Mouse (Mus musculus) midbrain, embryonic 13.5 days (tissue): Measurements from ENCODE around the gene Tshz2. TPM values are rescaled to one million over a fixed set of nuclear protein-coding genes. Genes with fewer than 3 reads are reported as not detected.
A peak's percentile ranks its signal among the peaks of the same experiment; 100 is the strongest.
"Not testable (repeated sequence)": the region's sequence is repeated elsewhere in the genome, so short reads cannot be mapped to it uniquely, and the experiment has no call there.

Experiments
- ATAC-seq: fragments of 200-750 bp; cut with Nextera tagmentation; 2 replicates; pipeline ENCODE4 v1.8.0; 2017; ENCODE audit warnings: mild to moderate bottlenecking, moderate TSS enrichment, moderate library complexity
- H3K27ac ChIP-seq: fragments of 300-500 bp; sonication (generic); 2 replicates; pipeline ENCODE4 v1.5.1; 2015; ENCODE audit warnings: inconsistent platforms, mild to moderate bottlenecking, moderate library complexity
- H3K27me3 ChIP-seq: fragments of 300-500 bp; sonication (generic); 2 replicates; pipeline ENCODE4 v1.6.1; 2015; ENCODE audit warnings: mild to moderate bottlenecking, inconsistent platforms
- H3K36me3 ChIP-seq: fragments of 300-500 bp; sonication (generic); 2 replicates; pipeline ENCODE4 v1.6.1; 2015; ENCODE audit warnings: mild to moderate bottlenecking, inconsistent platforms
- H3K4me1 ChIP-seq: fragments of 300-500 bp; sonication (generic); replicated peaks from 2 replicates; pipeline ENCODE4 v1.6.1; 2015; ENCODE audit warnings: inconsistent platforms
- H3K4me2 ChIP-seq: fragments of 300-500 bp; sonication (generic); replicated peaks from 2 replicates; pipeline ENCODE4 v1.6.1; 2015; ENCODE audit warnings: moderate library complexity, mild to moderate bottlenecking, inconsistent platforms
- H3K4me3 ChIP-seq: fragments of 300-500 bp; sonication (generic); replicated peaks from 2 replicates; pipeline ENCODE4 v1.5.1; 2015; ENCODE audit warnings: mild to moderate bottlenecking, inconsistent platforms
- H3K9ac ChIP-seq: fragments of 300-500 bp; sonication (generic); replicated peaks from 2 replicates; pipeline ENCODE4 v1.6.1; 2015; ENCODE audit warnings: mild to moderate bottlenecking, inconsistent platforms
- H3K9me3 ChIP-seq: fragments of 300-500 bp; sonication (generic); 2 replicates; pipeline ENCODE4 v1.6.1; 2016; ENCODE audit warnings: mild to moderate bottlenecking, inconsistent platforms
- WGBS: fragments of 180-500 bp; shearing (Covaris S2); methylation state at CpG from one replicate; pipeline ENCODE4 v1.1.7; 2015; 5-methylcytosine and 5-hydroxymethylcytosine counted together
- polyA plus RNA-seq: library from polyadenylated mRNA; unstranded; fragments of >200 nt; fragmentation: Nextera tagmentation; extraction: Ambion mirVana; gene quantifications from 2 replicates; pipeline ENCODE4 v1.2.1, GENCODE M21; 2015

Tshz2 gene
- polyA plus RNA-seq, 1 experiment from 2014 or later = 13.1 TPM

DNA sequence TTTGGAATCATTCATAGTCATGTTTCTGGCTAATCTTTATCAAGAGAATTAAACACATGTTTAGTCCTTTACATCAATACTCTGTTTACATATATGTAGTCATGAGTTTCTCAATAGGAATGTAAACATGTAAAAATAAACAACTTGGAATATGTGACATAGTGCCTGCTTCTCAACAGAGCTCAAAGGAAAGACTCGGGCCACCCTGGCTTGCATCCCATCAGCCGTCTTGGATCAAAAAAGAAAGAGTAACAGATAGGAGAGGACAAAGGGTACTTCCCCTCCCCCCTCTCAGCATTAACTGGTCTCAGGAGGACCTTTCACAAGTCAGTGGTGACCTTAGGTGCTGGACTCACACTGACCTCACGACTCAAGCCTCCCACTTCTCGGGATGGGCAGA lies 142.3 kb downstream of the Tshz2 start:
- no peaks in the 10 kb centered on the region for H3K9me3 ChIP-seq
- no peak overlapping the region for H3K9ac ChIP-seq
- H3K4me2 ChIP-seq = no peak overlapping the region
- H3K27ac ChIP-seq = no peak overlapping the region
- no peak for ATAC-seq
- WGBS = 57% methylated on average over 4 of the region's 4 CpGs
- H3K36me3 ChIP-seq = no peaks in the 10 kb centered on the region
- H3K27me3 ChIP-seq = no peaks in the 10 kb centered on the region
- no peaks in the 10 kb centered on the region for H3K4me1 ChIP-seq
- no peak overlapping the region for H3K4me3 ChIP-seq

- no peak overlapping the region for H3K4me2 ChIP-seq
- no peaks in the 10 kb centered on the region for H3K27me3 ChIP-seq
- H3K36me3 ChIP-seq = no peaks in the 10 kb centered on the region
- H3K4me1 ChIP-seq = no peaks in the 10 kb centered on the region; the same call in 1 of the 2 replicates
- H3K9ac ChIP-seq = no peak overlapping the region
- H3K9me3 ChIP-seq = no peaks in the 10 kb centered on the region
- H3K4me3 ChIP-seq = no peak overlapping the region
- WGBS = 68% methylated on average over 4 of the region's 4 CpGs
- no peak overlapping the region for H3K27ac ChIP-seq
- ATAC-seq = no peak
Measured at GRCm38 (mm10) chr2:169777242-169777641, 144.4 kb downstream of the Tshz2 start.

- ATAC-seq = no peak
- no peaks in the 10 kb centered on the region for H3K9me3 ChIP-seq
- H3K36me3 ChIP-seq = no peaks in the 10 kb centered on the region
- H3K4me3 ChIP-seq = no peak overlapping the region
- H3K9ac ChIP-seq = no peak overlapping the region
- no peaks in the 10 kb centered on the region for H3K27me3 ChIP-seq
- WGBS = 83% methylated on average over 2 of the region's 2 CpGs
- no peaks in the 10 kb centered on the region; the same call in 1 of the 2 replicates for H3K4me1 ChIP-seq
- H3K4me2 ChIP-seq = no peak overlapping the region
- H3K27ac ChIP-seq = no peak overlapping the region
Measured at GRCm38 (mm10) chr2:169777764-169778163, 145.0 kb downstream of the Tshz2 start.

DNA sequence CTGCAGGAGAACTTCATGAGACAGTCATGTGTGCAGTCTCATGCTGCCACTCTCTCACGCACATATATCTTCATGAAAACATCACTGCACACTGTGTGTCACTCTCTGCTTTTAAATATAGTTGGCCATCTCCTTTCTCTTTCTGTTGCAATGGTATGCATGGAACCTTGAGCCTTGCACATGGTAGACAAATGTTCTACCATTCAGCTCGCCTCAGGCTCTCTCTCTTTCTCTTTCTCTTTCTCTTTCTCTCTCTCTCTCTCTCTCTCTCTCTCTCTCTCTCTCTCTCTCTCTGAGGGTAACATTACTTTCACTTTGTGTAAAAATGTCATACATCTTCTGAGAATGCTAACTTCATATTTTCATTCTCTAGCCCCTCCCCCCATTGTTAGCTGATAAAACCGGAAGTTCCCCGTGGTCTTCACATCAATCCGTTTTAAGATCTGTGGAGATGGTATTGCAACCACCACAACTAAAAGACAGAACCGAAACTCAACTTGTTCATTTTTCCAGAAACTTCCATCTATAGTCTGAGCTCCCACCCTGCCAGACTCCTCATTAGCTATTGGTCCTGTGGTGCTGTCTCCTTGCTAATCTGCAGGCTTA lies 146.0 kb downstream of the Tshz2 start:
- H3K36me3 ChIP-seq = no peaks in the 10 kb centered on the region
- H3K27ac ChIP-seq = no peak overlapping the region
- no peak for ATAC-seq
- no peaks in the 10 kb centered on the region for H3K27me3 ChIP-seq
- 90% methylated on average over 6 of the region's 6 CpGs for WGBS
- H3K4me2 ChIP-seq = no peak overlapping the region
- no peak overlapping the region for H3K4me3 ChIP-seq
- no peak overlapping the region for H3K9ac ChIP-seq
- H3K9me3 ChIP-seq = no peaks in the 10 kb centered on the region
- H3K4me1 ChIP-seq = no peaks in the 10 kb centered on the region; the same call in 1 of the 2 replicates

DNA sequence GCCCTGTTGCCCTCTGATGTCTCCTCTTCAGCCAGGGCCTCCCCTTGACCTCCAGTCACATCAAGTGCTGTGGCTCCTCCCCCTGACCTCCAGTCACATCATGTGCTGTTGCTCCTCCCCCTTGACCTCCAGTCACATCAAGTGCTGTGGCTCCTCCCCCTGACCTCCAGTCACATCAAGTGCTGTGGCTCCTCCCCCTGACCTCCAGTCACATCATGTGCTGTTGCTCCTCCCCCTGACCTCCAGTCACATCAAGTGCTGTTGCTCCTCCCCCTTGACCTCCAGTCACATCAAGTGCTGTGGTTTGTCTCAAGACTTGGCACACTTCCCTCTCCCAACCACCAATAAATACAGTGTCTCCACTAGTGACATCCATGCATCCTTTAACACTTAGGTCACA lies 148.9 kb downstream of the Tshz2 start:
- not testable (repeated sequence) for H3K36me3 ChIP-seq, H3K27me3 ChIP-seq, H3K4me2 ChIP-seq, H3K9me3 ChIP-seq, ATAC-seq, H3K9ac ChIP-seq, H3K4me3 ChIP-seq, H3K27ac ChIP-seq, H3K4me1 ChIP-seq

GRCm38 (mm10) chr2:169782874-169783680 lies 150.3 kb downstream of the Tshz2 start:
- H3K4me3 ChIP-seq = no peak overlapping the region
- no peaks in the 10 kb centered on the region for H3K36me3 ChIP-seq
- H3K4me2 ChIP-seq = no peak overlapping the region
- ATAC-seq = no peak
- H3K9me3 ChIP-seq = no peaks in the 10 kb centered on the region
- no peaks in the 10 kb centered on the region for H3K27me3 ChIP-seq
- no peak overlapping the region for H3K9ac ChIP-seq
- 88% methylated on average over 26 of the region's 26 CpGs for WGBS
- no peak overlapping the region for H3K27ac ChIP-seq
- H3K4me1 ChIP-seq = peaks cover 10% of the 10 kb centered on the region

GRCm38 (mm10) chr2:169783681-169784033 lies 150.8 kb downstream of the Tshz2 start:
- Histone ChIP-seq H3K4me3 (no peak overlapping the region), H3K36me3 (no peaks in the 10 kb centered on the region), H3K27me3 (no peaks in the 10 kb centered on the region), H3K27ac (no peak overlapping the region), H3K4me2 (no peak overlapping the region), H3K4me1 (peaks cover 13% of the 10 kb centered on the region), H3K9ac (no peak overlapping the region), H3K9me3 (no peaks in the 10 kb centered on the region)
- 96% methylated on average over 2 of the region's 2 CpGs for WGBS
- ATAC-seq = no peak

- WGBS = 68% methylated on average over 5 of the region's 5 CpGs
- H3K27ac ChIP-seq = no peak overlapping the region
Measured at GRCm38 (mm10) chr2:169787381-169787780, 154.6 kb downstream of the Tshz2 start.

DNA sequence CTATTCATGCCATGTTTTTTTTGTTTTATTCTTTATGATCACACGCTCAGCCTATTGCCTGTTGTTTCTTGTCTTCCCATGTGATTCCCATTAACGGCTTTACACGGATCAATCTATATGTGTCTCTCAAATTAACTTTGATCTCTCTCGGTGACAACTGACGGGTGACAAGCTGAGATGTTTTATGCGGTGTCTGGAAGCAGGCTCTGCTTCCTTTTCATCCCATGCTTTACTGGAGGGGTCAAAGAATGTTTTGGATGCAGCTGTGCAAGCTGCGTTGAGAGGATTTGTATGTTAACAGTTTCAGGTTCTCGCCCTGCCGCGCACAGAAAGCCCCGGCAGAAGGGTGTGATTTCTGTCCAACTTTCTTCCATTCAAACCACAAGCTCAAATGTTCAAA lies 155.1 kb downstream of the Tshz2 start:
- Histone ChIP-seq H3K4me1 (peaks cover 30% of the 10 kb centered on the region), H3K9me3 (no peaks in the 10 kb centered on the region), H3K4me2 (no peak overlapping the region), H3K27me3 (no peaks in the 10 kb centered on the region), H3K27ac (no peak overlapping the region), H3K36me3 (no peaks in the 10 kb centered on the region), H3K4me3 (no peak overlapping the region), H3K9ac (no peak overlapping the region)
- 52% methylated on average over 11 of the region's 11 CpGs for WGBS
- ATAC-seq = no peak

More at GRCm38 (mm10) chr2:169787381-169787780, 154.6 kb downstream of the Tshz2 start:
- no peak overlapping the region for H3K4me2 ChIP-seq
- H3K9me3 ChIP-seq = no peaks in the 10 kb centered on the region
- peaks cover 28% of the 10 kb centered on the region for H3K4me1 ChIP-seq
- no peak for ATAC-seq
- H3K27me3 ChIP-seq = no peaks in the 10 kb centered on the region
- no peak overlapping the region for H3K4me3 ChIP-seq
- no peaks in the 10 kb centered on the region for H3K36me3 ChIP-seq
- H3K9ac ChIP-seq = no peak overlapping the region

GRCm38 (mm10) chr2:169790439-169791131 lies 157.8 kb downstream of the Tshz2 start:
- no peaks in the 10 kb centered on the region for H3K9me3 ChIP-seq
- H3K4me3 ChIP-seq = peak overlapping the region; percentile 21; the same call in 1 of the 2 replicates
- peak; percentile 85 for ATAC-seq
- peaks cover 33% of the 10 kb centered on the region for H3K4me1 ChIP-seq
- H3K4me2 ChIP-seq = peak overlapping the region; percentile 48
- 0 out of 2 replicates have a peak, but pooled peaks cover 3% of the 10 kb centered on the region for H3K27me3 ChIP-seq
- peak overlapping the region; percentile 17; the same call in 1 of the 2 replicates for H3K9ac ChIP-seq
- H3K27ac ChIP-seq = no peak overlapping the region
- 5% methylated on average over 12 of the region's 12 CpGs for WGBS
- H3K36me3 ChIP-seq = no peaks in the 10 kb centered on the region

DNA sequence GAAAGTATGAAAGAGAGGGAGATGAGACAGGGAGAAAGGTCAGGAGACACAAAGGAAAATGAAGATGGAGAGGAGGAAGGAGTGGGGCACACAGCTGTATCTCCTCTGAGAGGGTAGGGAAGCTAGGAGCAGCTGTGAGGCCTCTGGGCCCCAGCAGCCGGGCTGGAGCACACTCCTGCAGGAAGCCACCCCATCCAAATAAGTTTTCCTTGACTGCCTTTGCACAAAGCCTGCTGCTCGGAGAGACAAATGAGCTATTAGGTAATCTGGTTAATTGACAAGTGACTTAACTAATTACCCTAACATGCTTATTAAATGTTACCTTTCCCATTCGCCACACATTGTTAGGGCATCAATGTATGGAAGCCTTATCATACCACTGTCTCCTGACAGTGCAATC lies 159.9 kb downstream of the Tshz2 start:
- 0 out of 2 replicates have a peak, but pooled peaks cover 3% of the 10 kb centered on the region for H3K27me3 ChIP-seq
- H3K9ac ChIP-seq = no peak overlapping the region
- 20% methylated on average over 3 of the region's 3 CpGs for WGBS
- H3K36me3 ChIP-seq = no peaks in the 10 kb centered on the region
- H3K4me2 ChIP-seq = no peak overlapping the region
- H3K4me3 ChIP-seq = no peak overlapping the region
- H3K9me3 ChIP-seq = no peaks in the 10 kb centered on the region
- no peak for ATAC-seq
- H3K4me1 ChIP-seq = peaks cover 26% of the 10 kb centered on the region
- no peak overlapping the region for H3K27ac ChIP-seq

GRCm38 (mm10) chr2:169802241-169802640 lies 169.4 kb downstream of the Tshz2 start:
- Histone ChIP-seq H3K27ac (no peak overlapping the region), H3K4me2 (no peak overlapping the region), H3K27me3 (no peaks in the 10 kb centered on the region), H3K9ac (no peak overlapping the region), H3K9me3 (no peaks in the 10 kb centered on the region), H3K36me3 (no peaks in the 10 kb centered on the region), H3K4me3 (no peak overlapping the region), H3K4me1 (no peaks in the 10 kb centered on the region)
- ATAC-seq = no peak
- WGBS = 93% methylated on average over 6 of the region's 6 CpGs
